Mouse (Mus musculus) testis, adult 2 months (tissue): ENCODE results near the gene Msh5. TPM values are rescaled to one million over a fixed set of nuclear protein-coding genes. Genes with fewer than 3 reads are reported as not detected.
"Not testable (repeated sequence)": the region's sequence is repeated elsewhere in the genome, so short reads cannot be mapped to it uniquely, and the experiment has no call there.

Experiments
- H3K27ac ChIP-seq: fragments of 200-500 bp; 2 replicates; pipeline ENCODE4 v1.5.1; 2012; ENCODE audit warnings: low read depth, low read length; ENCODE audit not compliant: control insufficient read depth, insufficient read depth
- H3K27me3 ChIP-seq: fragments of 200-500 bp; 2 replicates; pipeline ENCODE4 v1.6.1; 2012; ENCODE audit warnings: mild to moderate bottlenecking, low read length, moderate library complexity; ENCODE audit not compliant: control insufficient read depth, insufficient read depth
- H3K36me3 ChIP-seq: fragments of 200-500 bp; 2 replicates; pipeline ENCODE4 v1.6.1; 2012; ENCODE audit warnings: mild to moderate bottlenecking, low read length; ENCODE audit not compliant: control insufficient read depth, insufficient read depth
- H3K4me1 ChIP-seq: fragments of 200-500 bp; 2 replicates; pipeline ENCODE4 v1.6.1; 2012; ENCODE audit warnings: low read length; ENCODE audit not compliant: control insufficient read depth, insufficient read depth
- H3K4me3 ChIP-seq: fragments of 200-500 bp; 2 replicates; pipeline ENCODE4 v1.5.1; 2012; ENCODE audit warnings: low read depth, mild to moderate bottlenecking, low read length, moderate library complexity, mixed read lengths; ENCODE audit not compliant: control insufficient read depth
- CTCF ChIP-seq: fragments of 200-500 bp; IDR thresholded peaks from 2 replicates; pipeline ENCODE4 v1.5.1; 2012; ENCODE audit warnings: low read depth, mild to moderate bottlenecking, inconsistent platforms, low read length, moderate library complexity; ENCODE audit not compliant: control insufficient read depth, insufficient read depth, insufficient replicate concordance
- POLR2A ChIP-seq: fragments of 200-500 bp; IDR thresholded peaks from 2 replicates; pipeline ENCODE4 v1.6.1; 2012; ENCODE audit warnings: low read depth, mild to moderate bottlenecking, inconsistent platforms, low read length, moderate library complexity; ENCODE audit not compliant: control insufficient read depth
- polyA plus RNA-seq: library from polyadenylated mRNA; depleted of rRNA; stranded (reverse); fragments of >200 nt; gene quantifications from 2 replicates; pipeline ENCODE4 v1.2.3, GENCODE M21; 2012

Msh5 gene
- polyA plus RNA-seq, 1 experiment = 19.3 TPM

DNA sequence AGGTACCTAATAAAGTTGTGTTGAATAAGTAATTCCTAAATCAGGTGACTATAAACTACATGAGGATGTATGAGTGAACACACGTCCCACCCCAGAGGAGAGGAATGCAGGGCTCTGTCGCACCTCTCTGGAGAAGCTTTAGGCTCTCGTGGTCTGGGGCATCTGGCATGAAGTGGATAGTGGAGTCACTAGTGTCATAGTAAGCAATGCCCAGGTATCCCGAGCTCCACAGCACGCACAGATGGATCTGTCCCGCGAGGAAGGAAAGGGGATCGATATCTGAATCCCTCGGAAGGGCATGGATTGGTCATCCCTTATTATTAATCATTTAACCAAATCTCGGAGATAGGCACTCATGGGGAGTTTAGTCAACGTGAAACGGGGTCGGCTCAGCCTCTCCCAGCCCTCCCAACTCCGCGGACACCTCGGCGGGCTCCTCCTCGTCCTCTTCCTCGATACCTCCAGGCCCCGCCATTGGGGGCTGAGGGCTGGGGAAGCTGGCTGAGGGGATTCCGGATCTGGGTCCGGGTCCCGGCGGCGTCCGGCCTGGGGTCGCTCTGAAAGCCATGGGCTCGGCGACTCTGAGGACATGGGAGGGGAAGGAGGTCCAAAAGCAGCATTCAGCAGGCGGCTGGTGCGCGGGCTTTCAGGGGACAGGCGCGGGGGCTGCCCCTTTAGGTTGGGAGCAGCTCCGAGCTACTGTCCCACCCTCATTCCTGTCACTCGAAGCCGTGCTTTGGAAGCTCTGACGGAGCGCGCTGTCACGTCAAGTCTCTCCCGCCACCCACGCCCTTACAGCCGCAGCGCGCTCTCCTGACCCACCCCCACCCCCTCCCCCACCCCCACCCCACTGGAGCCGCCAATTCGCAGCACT is 501 bp downstream of the Msh5 start:
- Histone ChIP-seq H3K36me3 (no peaks in the 10 kb centered on the region), H3K4me3 (peak overlapping the region; percentile 86), H3K27me3 (peaks cover 2% of the 10 kb centered on the region; the same call in 1 of the 2 replicates), H3K27ac (peak overlapping the region; percentile 73), H3K4me1 (peaks cover 17% of the 10 kb centered on the region)
- TF ChIP-seq POLR2A = peak; percentile 63; the same call in 1 of the 2 replicates
- TF ChIP-seq CTCF = no peak

- Histone ChIP-seq H3K4me1 (peaks cover 12% of the 10 kb centered on the region), H3K27me3 (peaks cover 2% of the 10 kb centered on the region; the same call in 1 of the 2 replicates), H3K27ac (peak overlapping the region; percentile 43; the same call in 1 of the 2 replicates), H3K36me3 (no peaks in the 10 kb centered on the region), H3K4me3 (no peak overlapping the region)
- TF ChIP-seq POLR2A (no peak), CTCF (no peak)
Measured at GRCm38 (mm10) chr17:35044904-35045806, 1.4 kb downstream of the Msh5 start.

GRCm38 (mm10) chr17:35043794-35044193 is 2.8 kb downstream of the Msh5 start:
- no peak for TF ChIP-seq POLR2A
- no peak for TF ChIP-seq CTCF
- H3K36me3 ChIP-seq = no peaks in the 10 kb centered on the region
- H3K27me3 ChIP-seq = no peaks in the 10 kb centered on the region
- H3K4me1 ChIP-seq = peaks cover 5% of the 10 kb centered on the region
- no peak overlapping the region for H3K4me3 ChIP-seq
- no peak overlapping the region for H3K27ac ChIP-seq

DNA sequence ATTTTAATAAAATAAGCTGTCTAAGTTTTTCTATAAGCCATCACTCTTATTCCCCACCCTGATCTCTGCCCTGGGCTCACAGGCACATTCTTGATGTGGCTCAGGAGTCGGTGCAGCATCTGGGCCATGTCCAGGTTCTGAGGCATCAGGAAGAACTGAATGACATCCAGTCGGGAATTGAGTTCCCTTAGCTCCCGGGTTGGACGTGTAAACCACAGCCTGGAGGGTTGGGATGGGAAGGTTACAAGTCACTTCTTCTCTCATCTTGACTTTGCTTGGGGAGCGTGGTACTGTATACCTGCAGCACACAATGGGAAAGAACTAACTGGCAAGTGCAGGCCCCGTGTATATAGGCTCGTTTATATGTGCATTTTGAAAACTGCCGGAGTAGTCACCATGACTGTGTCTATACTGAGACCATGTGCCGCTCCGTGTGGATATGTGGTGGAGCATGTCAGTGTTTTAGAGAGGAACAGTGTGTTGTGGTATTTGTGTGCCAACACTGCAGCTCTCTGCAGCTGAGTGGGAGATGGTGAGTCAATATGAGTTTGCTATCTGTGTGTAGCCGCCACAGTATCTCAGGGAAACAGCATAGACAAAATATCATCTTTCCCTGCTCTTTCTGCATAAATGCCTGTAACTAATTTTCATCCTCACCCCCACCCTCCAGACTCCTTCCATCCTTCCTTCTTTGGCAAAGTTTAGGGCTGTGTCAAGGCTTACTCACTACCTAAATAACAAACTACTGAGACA is 7.2 kb downstream of the Msh5 start:
- H3K36me3 ChIP-seq = no peaks in the 10 kb centered on the region
- H3K4me1 ChIP-seq = no peaks in the 10 kb centered on the region
- H3K27ac ChIP-seq = no peak overlapping the region
- TF ChIP-seq POLR2A (no peak), CTCF (no peak)
- H3K27me3 ChIP-seq = no peaks in the 10 kb centered on the region
- H3K4me3 ChIP-seq = no peak overlapping the region

DNA sequence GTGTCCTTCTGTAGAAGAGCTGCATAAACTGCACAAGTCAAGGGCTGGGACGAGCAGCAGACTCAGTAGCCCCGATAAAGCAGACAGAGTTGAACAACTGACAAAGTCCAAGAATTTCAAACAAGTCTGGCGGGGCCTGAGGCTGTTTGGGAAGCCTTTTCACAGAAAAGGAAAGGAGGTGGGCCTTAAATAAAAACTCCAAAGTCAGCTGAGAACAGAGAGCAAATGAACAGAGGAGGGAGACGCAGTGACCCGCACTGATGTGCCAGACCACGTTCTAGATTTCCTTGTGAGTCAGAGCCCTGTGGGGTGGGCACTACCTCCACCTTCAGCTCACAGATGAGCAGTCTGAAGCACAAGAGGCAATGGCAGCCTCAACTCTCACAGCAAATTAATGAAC is 11.6 kb downstream of the Msh5 start:
- Histone ChIP-seq H3K4me3 (no peak overlapping the region), H3K27me3 (no peaks in the 10 kb centered on the region), H3K27ac (no peak overlapping the region; the same call in 1 of the 2 replicates), H3K36me3 (no peaks in the 10 kb centered on the region), H3K4me1 (peaks cover 2% of the 10 kb centered on the region; the same call in 1 of the 2 replicates)
- no peak for TF ChIP-seq CTCF
- TF ChIP-seq POLR2A = no peak

- not testable (repeated sequence) for H3K4me3 ChIP-seq, H3K36me3 ChIP-seq, H3K4me1 ChIP-seq, H3K27ac ChIP-seq, H3K27me3 ChIP-seq
Measured at GRCm38 (mm10) chr17:35033703-35034102, 12.8 kb downstream of the Msh5 start.
